Mouse (Mus musculus): ENCODE results near the gene Slc4a4. TPM values are rescaled to one million over a fixed set of nuclear protein-coding genes. Genes with fewer than 3 reads are reported as not detected.

Gene Slc4a4
- polyA plus RNA-seq, 1 experiment from 2014 or later = 7.3 TPM

GRCm38 (mm10) chr5:88916501-88916971 lies 29.9 kb downstream of the Slc4a4 start:
- WGBS = 26% methylated on average over 9 of the region's 9 CpGs
- H3K9me3 ChIP-seq (ENCODE audit: control insufficient read depth, low read length) = no peaks in the 10 kb centered on the region
- H3K27me3 ChIP-seq (ENCODE audit: control insufficient read depth, insufficient read depth, low read length) = no peaks in the 10 kb centered on the region
- ATAC-seq (ENCODE audit: insufficient number of reproducible peaks, insufficient read depth, low FRiP score, low read depth) = 0 out of 2 replicates have a peak, but pooled peaks have one; percentile 49
- peak overlapping the region; percentile 73 to 79 for H3K27ac ChIP-seq (replicated peaks in 1 of 2; ENCODE audit: control insufficient read depth in 1 of 2, insufficient read depth in 1 of 2, low read depth in 2 of 2, low read length in 2 of 2)
- H3K9ac ChIP-seq (ENCODE audit: low read length) = peak overlapping the region; percentile 47
- peak overlapping the region; percentile 21; the same call in 1 of the 2 replicates for H3K4me2 ChIP-seq (ENCODE audit: low read length)
- H3K36me3 ChIP-seq (ENCODE audit: control insufficient read depth, insufficient read depth, low read length) = no peaks in the 10 kb centered on the region
- peaks cover 16 to 21% of the 10 kb centered on the region in 2 experiments for H3K4me1 ChIP-seq (ENCODE audit: control insufficient read depth in 2 of 2, insufficient read depth in 2 of 2, low read length in 2 of 2)
- no peak overlapping the region for H3K4me3 ChIP-seq (ENCODE audit: control insufficient read depth in 1 of 2, insufficient read depth in 1 of 2, low read depth in 1 of 2, low read length in 2 of 2)

- H3K27me3 ChIP-seq (ENCODE audit: control insufficient read depth, insufficient read depth, low read length) = no peaks in the 10 kb centered on the region
- ATAC-seq (ENCODE audit: insufficient number of reproducible peaks, insufficient read depth, low FRiP score, low read depth) = no peak
- H3K9me3 ChIP-seq (ENCODE audit: control insufficient read depth, low read length) = no peaks in the 10 kb centered on the region
- H3K27ac ChIP-seq (replicated peaks in 1 of 2; ENCODE audit: control insufficient read depth in 1 of 2, insufficient read depth in 1 of 2, low read depth in 2 of 2, low read length in 2 of 2) = no peak overlapping the region
- peaks cover 16 to 21% of the 10 kb centered on the region in 2 experiments for H3K4me1 ChIP-seq (ENCODE audit: control insufficient read depth in 2 of 2, insufficient read depth in 2 of 2, low read length in 2 of 2)
- H3K9ac ChIP-seq (ENCODE audit: low read length) = no peak overlapping the region
- H3K36me3 ChIP-seq (ENCODE audit: control insufficient read depth, insufficient read depth, low read length) = no peaks in the 10 kb centered on the region
- WGBS = 82% methylated on average over 3 of the region's 3 CpGs
- no peak overlapping the region for H3K4me3 ChIP-seq (ENCODE audit: control insufficient read depth in 1 of 2, insufficient read depth in 1 of 2, low read depth in 1 of 2, low read length in 2 of 2)
- no peak overlapping the region for H3K4me2 ChIP-seq (ENCODE audit: low read length)
Measured at GRCm38 (mm10) chr5:88917221-88917620, 30.6 kb downstream of the Slc4a4 start.

GRCm38 (mm10) chr5:88917630-88918029 lies 31.0 kb downstream of the Slc4a4 start:
- no peak for ATAC-seq (ENCODE audit: insufficient number of reproducible peaks, insufficient read depth, low FRiP score, low read depth)
- Histone ChIP-seq H3K36me3 (ENCODE audit: control insufficient read depth, insufficient read depth, low read length) (no peaks in the 10 kb centered on the region), H3K27ac (replicated peaks in 1 of 2; ENCODE audit: control insufficient read depth in 1 of 2, insufficient read depth in 1 of 2, low read depth in 2 of 2, low read length in 2 of 2) (no peak overlapping the region), H3K9me3 (ENCODE audit: control insufficient read depth, low read length) (no peaks in the 10 kb centered on the region), H3K4me2 (ENCODE audit: low read length) (no peak overlapping the region), H3K4me1 (ENCODE audit: control insufficient read depth in 2 of 2, insufficient read depth in 2 of 2, low read length in 2 of 2) (peaks cover 14 to 18% of the 10 kb centered on the region in 2 experiments), H3K9ac (ENCODE audit: low read length) (no peak overlapping the region), H3K4me3 (ENCODE audit: control insufficient read depth in 1 of 2, insufficient read depth in 1 of 2, low read depth in 1 of 2, low read length in 2 of 2) (no peak overlapping the region), H3K27me3 (ENCODE audit: control insufficient read depth, insufficient read depth, low read length) (no peaks in the 10 kb centered on the region)
- WGBS = 80% methylated on average over 10 of the region's 10 CpGs

GRCm38 (mm10) chr5:88918538-88918937 lies 31.9 kb downstream of the Slc4a4 start:
- 83% methylated on average over 9 of the region's 9 CpGs for WGBS
- no peak for ATAC-seq (ENCODE audit: insufficient number of reproducible peaks, insufficient read depth, low FRiP score, low read depth)

GRCm38 (mm10) chr5:88925576-88925975 lies 39.0 kb downstream of the Slc4a4 start:
- Histone ChIP-seq H3K27ac (replicated peaks in 1 of 2; ENCODE audit: control insufficient read depth in 1 of 2, insufficient read depth in 1 of 2, low read depth in 2 of 2, low read length in 2 of 2) (no peak overlapping the region), H3K9ac (ENCODE audit: low read length) (no peak overlapping the region), H3K4me2 (ENCODE audit: low read length) (no peak overlapping the region), H3K36me3 (ENCODE audit: control insufficient read depth, insufficient read depth, low read length) (no peaks in the 10 kb centered on the region), H3K4me3 (ENCODE audit: control insufficient read depth in 1 of 2, insufficient read depth in 1 of 2, low read depth in 1 of 2, low read length in 2 of 2) (no peak overlapping the region), H3K4me1 (ENCODE audit: control insufficient read depth in 2 of 2, insufficient read depth in 2 of 2, low read length in 2 of 2) (peaks cover 14 to 24% of the 10 kb centered on the region in 2 experiments), H3K9me3 (ENCODE audit: control insufficient read depth, low read length) (no peaks in the 10 kb centered on the region), H3K27me3 (ENCODE audit: control insufficient read depth, insufficient read depth, low read length) (no peaks in the 10 kb centered on the region)
- ATAC-seq (ENCODE audit: insufficient number of reproducible peaks, insufficient read depth, low FRiP score, low read depth) = no peak
- 84% methylated on average over 5 of the region's 5 CpGs for WGBS

More at GRCm38 (mm10) chr5:88918538-88918937, 31.9 kb downstream of the Slc4a4 start:
- Histone ChIP-seq H3K27ac (replicated peaks in 1 of 2; ENCODE audit: control insufficient read depth in 1 of 2, insufficient read depth in 1 of 2, low read depth in 2 of 2, low read length in 2 of 2) (no peak overlapping the region), H3K4me3 (ENCODE audit: control insufficient read depth in 1 of 2, insufficient read depth in 1 of 2, low read depth in 1 of 2, low read length in 2 of 2) (no peak overlapping the region), H3K4me2 (ENCODE audit: low read length) (no peak overlapping the region), H3K9me3 (ENCODE audit: control insufficient read depth, low read length) (no peaks in the 10 kb centered on the region), H3K27me3 (ENCODE audit: control insufficient read depth, insufficient read depth, low read length) (no peaks in the 10 kb centered on the region), H3K4me1 (ENCODE audit: control insufficient read depth in 2 of 2, insufficient read depth in 2 of 2, low read length in 2 of 2) (peaks cover 13 to 16% of the 10 kb centered on the region in 2 experiments), H3K9ac (ENCODE audit: low read length) (no peak overlapping the region), H3K36me3 (ENCODE audit: control insufficient read depth, insufficient read depth, low read length) (no peaks in the 10 kb centered on the region)

- ATAC-seq (ENCODE audit: insufficient number of reproducible peaks, insufficient read depth, low FRiP score, low read depth) = no peak
- no peaks in the 10 kb centered on the region for H3K27me3 ChIP-seq (ENCODE audit: control insufficient read depth, insufficient read depth, low read length)
- H3K9ac ChIP-seq (ENCODE audit: low read length) = peak overlapping the region; percentile 39
- peaks cover 30 to 48% of the 10 kb centered on the region in 2 experiments for H3K4me1 ChIP-seq (ENCODE audit: control insufficient read depth in 2 of 2, insufficient read depth in 2 of 2, low read length in 2 of 2)
- no peak overlapping the region for H3K4me3 ChIP-seq (ENCODE audit: control insufficient read depth in 1 of 2, insufficient read depth in 1 of 2, low read depth in 1 of 2, low read length in 2 of 2)
- H3K36me3 ChIP-seq (ENCODE audit: control insufficient read depth, insufficient read depth, low read length) = no peaks in the 10 kb centered on the region
- 31% methylated on average over 13 of the region's 13 CpGs for WGBS
- H3K27ac ChIP-seq (replicated peaks in 1 of 2; ENCODE audit: control insufficient read depth in 1 of 2, insufficient read depth in 1 of 2, low read depth in 2 of 2, low read length in 2 of 2) = peak overlapping the region; percentile 32 to 97
- H3K4me2 ChIP-seq (ENCODE audit: low read length) = peak overlapping the region; percentile 67
- H3K9me3 ChIP-seq (ENCODE audit: control insufficient read depth, low read length) = no peaks in the 10 kb centered on the region
Measured at GRCm38 (mm10) chr5:88928201-88928916, 41.7 kb downstream of the Slc4a4 start.

GRCm38 (mm10) chr5:88929392-88930094 lies 42.9 kb downstream of the Slc4a4 start:
- Histone ChIP-seq H3K9me3 (ENCODE audit: control insufficient read depth, low read length) (no peaks in the 10 kb centered on the region), H3K36me3 (ENCODE audit: control insufficient read depth, insufficient read depth, low read length) (no peaks in the 10 kb centered on the region), H3K9ac (ENCODE audit: low read length) (peak overlapping the region; percentile 58), H3K4me3 (ENCODE audit: control insufficient read depth in 1 of 2, insufficient read depth in 1 of 2, low read depth in 1 of 2, low read length in 2 of 2) (peak overlapping the region; percentile 9 to 23), H3K4me1 (ENCODE audit: control insufficient read depth in 2 of 2, insufficient read depth in 2 of 2, low read length in 2 of 2) (peaks cover 38 to 58% of the 10 kb centered on the region in 2 experiments), H3K27me3 (ENCODE audit: control insufficient read depth, insufficient read depth, low read length) (no peaks in the 10 kb centered on the region), H3K27ac (replicated peaks in 1 of 2; ENCODE audit: control insufficient read depth in 1 of 2, insufficient read depth in 1 of 2, low read depth in 2 of 2, low read length in 2 of 2) (peak overlapping the region; percentile 97), H3K4me2 (ENCODE audit: low read length) (peak overlapping the region; percentile 67)
- peak; percentile 88 for ATAC-seq (ENCODE audit: insufficient number of reproducible peaks, insufficient read depth, low FRiP score, low read depth)
- WGBS = 14% methylated on average over 18 of the region's 18 CpGs
